Mouse (Mus musculus) CD4-positive, CD25-positive, alpha-beta regulatory T cell, adult 4 months (primary cell): ENCODE data around the gene Dcbld1. TPM values are rescaled to one million over a fixed set of nuclear protein-coding genes. Genes with fewer than 3 reads are reported as not detected.
"Not testable (repeated sequence)": the region's sequence is repeated elsewhere in the genome, so short reads cannot be mapped to it uniquely, and the experiment has no call there.

ENCODE experiments used
- ATAC-seq: one replicate; pipeline ENCODE4 v1.8.0; 2017
- polyA plus RNA-seq, 2 experiments: library from polyadenylated mRNA; unstranded; fragments of 100-300 nt; shearing (Covaris generic); gene quantifications; one replicate each; pipeline ENCODE4 v1.2.1; 2017

Dcbld1 gene
- polyA plus RNA-seq, 2 experiments from 2014 or later: not detected

DNA sequence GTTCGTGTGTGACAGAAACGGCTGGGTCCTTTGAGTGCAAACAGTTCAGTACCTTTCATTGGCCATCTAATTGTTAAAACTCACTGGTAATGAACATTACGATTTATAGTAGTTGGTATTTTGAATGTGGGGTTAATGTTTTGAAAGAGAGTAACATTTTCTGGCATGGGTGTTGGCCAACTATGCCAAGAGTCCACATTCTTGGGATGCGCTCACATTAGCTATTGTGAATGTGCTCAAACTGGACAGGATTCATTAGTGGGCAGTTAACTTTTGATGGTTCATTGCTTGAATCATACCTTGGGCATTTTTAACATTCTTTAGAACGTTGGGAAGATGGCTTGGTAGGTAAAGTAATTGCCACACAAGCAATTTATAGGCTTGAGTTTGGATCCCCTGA is 30.7 kb downstream of the Dcbld1 start:
- no peak for ATAC-seq

DNA sequence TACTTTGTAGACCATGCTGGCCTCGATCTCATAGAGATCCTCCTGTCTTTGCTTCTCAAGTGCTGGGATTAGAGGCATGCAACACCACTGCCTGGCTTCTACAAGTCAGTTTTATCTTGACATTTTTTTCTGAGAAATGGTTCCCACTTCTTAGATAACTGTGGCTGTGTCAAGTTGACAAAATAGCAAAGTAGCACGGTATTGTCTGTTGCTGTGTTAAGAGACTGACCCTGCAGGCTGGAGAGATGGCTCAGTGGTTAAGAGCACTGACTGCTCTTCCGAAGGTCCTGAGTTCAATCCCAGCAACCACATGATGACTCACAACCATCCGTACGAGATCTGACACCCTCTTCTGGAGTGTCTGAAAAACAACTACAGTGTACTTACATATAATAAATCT is 35.5 kb downstream of the Dcbld1 start:
- ATAC-seq: no peak

DNA sequence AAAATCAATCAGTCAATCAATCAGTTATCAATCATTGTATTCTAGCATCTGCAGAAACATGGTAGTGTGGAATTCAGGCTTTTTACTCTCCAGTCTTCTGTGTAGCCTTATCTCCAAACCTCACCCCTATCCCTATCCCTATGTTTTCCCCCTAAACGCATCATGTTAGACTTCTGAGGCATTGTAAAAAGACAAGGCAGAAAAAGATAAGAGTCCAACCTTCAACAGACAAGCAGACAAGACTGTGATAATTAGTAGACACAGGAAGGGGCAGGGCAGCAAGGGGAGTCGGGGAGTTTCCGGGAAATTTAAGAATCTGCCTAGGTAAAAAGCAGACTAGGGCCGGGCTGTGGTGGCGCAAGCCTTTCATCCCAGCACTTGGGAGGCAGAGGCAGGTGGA is 38.0 kb downstream of the Dcbld1 start:
- ATAC-seq: no peak

DNA sequence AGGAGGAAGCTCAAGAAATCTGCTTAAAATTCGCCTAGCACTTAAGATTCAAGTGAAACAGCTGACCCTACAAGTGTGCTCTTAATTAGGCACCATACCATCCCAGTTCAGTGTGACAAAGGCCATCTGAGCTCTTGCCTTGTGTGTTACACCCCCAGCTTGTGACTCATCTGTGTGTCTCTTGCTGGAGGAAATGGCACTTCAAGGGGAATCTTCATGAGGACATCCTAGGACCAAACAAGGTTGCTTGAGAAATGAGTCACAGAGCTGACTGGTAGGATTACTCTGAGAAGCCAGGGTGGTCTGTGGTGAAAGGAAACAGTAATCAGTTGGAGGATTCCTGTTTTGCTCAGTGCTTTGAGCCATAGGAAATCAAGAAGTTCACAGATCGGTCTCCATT is 39.6 kb downstream of the Dcbld1 start:
- no peak for ATAC-seq

DNA sequence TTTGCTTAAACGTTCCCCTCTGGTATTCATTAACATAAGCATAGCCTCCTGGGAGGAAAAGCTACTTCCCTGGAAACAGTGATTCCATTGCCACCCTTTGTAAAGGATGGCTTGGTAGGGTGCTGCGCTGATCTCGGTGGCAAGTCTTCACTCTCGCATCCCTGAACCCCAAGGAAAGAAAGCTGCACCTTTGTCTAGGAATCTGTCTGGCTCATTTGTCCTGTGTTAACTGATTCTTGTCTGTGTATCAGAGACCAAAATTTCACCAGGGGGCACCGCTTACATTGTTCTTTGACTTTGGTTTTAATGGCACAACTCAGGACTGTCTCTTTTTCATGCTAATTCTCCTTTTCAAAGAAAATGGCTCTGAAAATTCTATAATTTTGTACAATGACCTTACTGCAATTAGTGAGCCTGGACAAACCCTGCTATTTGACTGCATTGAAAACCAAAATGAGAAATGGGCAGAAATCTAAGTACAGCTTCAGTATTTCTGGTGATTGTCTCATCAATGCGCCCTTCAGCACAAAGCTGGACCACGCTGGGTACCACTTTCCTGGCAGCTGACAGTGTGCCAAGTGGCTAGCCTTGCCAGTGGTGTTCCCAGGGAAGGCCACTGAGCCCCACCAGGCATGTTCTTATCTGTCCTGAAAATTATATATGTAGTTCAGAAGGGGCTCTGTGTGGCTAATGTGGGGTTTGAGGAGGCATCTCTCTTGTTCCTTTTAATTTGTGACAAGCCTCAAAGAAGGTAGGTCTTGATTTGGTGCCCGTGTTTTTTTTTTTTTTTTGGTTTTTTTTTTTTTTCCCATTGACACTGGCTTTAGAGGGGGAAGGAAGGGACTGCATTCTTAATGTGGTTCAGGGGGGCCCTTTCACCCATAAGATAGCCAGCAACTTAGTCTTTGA is 40.8 kb downstream of the Dcbld1 start:
- no peak for ATAC-seq

DNA sequence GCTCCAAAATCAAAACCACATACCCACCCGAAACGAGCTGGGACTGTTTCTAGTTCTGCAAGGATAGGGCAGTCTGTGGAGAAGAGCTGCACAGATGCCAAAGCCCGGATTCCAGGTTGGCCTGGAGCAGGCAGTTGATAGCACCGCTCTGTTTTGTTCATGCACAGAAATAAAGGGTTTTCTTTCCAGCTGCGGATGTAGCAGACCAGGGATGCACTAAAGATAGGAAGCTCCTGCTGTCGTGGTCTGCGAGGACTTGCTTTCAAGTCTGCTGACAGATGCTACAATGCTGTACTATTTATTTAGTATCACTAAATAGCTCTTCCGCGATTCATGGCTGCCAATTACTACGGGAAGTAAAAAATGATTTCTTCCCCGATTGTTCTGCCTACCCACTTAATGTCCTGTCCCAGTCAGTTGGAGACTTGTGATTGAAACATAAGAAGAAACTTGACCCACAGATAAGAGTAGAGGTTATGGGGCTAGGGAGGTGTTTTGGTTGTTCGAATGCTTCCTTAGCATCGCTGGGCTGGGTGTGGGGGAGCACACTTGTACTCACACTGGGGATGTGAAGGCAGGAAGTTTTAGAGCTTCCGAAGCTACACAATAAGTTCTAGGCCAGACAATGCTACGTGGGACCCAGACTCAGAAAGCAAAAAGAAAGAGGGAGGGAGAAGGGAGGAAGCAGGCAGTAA is 41.6 kb downstream of the Dcbld1 start:
- ATAC-seq: no peak

DNA sequence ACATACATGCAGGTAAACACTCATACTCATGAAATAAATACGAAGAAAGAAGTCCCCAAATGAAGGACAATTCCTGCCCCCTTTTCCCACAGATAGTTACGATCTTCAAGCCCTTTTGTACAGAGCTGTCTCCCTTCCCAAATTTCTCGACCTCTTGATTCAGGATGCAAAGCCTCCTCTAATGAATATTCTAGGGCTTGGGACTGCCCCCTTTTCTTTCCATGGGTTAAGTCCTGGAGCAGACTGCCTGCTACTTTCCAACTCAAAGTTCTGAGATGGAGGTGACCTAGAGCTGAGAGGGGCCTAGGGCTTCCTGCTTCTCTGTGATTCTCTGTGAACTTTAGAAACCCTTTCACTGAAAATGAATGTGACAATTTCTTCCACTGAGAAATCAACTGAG is 43.2 kb downstream of the Dcbld1 start:
- no peak for ATAC-seq

DNA sequence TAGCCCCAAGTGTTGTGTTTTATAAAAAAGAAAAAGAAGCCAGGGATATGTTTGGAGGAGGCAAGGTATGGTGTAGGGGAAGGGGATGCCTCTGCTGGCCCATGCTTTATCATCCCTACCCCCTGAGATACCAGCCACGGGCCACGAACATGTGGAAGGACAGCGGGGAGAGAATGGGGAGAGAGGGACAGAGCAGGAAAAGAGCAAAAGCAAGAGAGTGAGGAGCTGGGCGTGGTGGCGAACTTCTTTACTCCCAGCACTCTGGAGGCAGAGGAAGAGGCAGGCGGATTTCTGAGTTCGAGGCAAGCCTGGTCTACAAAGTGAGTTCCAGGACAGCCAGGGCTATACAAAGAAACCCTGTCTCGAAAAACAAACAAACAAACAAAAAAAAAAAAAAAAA is 44.1 kb downstream of the Dcbld1 start:
- ATAC-seq: not testable (repeated sequence)

DNA sequence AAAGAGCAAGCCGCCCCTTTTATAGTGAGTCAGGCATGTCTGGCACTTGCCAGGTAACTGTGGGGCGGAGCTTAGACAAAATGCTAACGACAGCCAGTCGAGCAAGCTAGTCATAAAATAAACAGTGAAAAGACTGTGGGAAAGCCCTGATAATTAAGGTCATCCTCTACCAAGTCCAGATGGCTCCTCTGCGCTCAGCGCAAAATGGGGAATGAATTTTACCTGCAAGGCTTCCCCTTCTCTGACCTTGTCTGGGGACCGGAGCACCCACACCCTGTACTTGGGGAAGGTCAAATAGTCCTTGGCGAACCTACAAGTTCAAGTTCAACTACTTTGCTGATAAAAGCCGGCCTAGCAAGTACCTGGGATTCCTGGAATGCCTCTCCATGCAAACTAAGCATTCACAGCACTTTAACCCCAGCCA is 44.6 kb downstream of the Dcbld1 start:
- no peak for ATAC-seq

DNA sequence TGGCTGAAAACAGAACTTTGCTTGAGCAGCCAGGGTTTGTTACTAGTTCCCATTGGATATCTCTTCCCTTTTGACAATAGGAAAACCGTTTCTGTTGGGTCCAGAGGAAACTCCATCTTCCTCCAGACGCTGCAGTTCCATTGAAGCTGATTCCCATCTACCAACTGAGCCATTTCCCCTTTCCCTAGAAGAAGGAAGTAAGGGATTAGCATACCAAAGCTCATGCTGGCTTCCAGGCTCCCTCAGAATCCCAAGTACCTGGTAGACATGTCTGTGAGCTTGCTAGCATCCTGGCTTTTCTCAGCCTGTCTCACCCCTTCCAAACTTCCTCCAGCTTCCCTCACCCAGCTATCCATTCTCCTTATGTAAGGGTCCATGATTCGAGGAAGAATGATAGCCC is 45.4 kb downstream of the Dcbld1 start:
- no peak for ATAC-seq

DNA sequence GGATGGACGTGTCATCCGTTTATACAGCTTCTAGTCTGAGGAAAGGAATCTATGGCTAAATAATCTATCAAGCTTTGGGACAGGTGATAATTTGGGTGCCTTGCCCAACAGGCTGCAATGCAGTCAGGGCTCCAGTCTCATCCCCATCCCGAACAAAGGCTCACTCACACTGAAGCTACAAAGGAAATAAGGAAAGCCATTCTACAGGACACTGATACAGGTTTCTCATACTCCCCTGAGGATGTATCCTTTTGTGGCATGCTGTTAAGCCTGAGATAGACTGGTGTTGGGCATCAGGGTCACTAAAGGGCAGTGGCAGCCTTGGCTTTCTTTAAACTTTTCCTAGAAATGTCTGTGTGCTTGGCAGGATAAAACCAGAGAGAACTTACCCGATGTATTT is 46.5 kb downstream of the Dcbld1 start:
- no peak for ATAC-seq

DNA sequence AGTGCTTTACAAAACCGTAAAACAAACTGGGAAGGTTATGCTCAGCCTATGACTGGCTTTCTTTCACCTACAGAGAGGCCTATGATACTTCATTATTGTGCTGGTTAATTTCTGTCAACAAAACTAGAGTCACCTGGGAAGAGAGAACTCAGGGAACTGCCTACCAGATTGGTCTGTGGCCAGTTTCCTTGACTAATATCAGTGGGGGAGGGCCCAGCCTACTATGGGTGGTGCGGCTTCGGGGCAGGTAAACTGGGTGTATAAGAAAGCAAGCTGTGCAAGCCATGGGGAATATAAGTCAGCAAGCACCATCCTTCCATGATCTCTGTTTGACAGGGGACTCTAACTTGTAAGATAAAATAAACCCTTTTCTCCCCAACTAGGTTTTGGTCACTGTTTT is 47.2 kb downstream of the Dcbld1 start:
- no peak for ATAC-seq

DNA sequence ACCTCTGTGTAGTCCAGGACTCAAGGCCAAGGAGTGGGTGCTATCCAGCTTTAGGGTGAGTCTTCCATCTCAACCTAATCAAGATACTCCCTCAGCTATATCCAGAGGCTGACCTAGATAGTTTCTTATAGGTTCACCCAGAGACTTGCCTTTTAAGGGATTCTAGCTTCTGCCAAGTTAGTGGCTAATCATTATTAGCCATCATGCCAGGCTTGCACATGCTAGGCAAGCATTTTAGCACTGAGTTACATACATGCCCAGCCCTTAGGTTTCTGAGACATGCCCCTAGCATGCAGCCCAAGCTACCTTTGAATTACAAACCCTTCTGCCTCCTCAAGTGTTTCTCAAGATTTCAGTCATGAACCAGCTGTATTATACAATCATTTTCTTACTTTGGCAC is 47.9 kb downstream of the Dcbld1 start:
- no peak for ATAC-seq

DNA sequence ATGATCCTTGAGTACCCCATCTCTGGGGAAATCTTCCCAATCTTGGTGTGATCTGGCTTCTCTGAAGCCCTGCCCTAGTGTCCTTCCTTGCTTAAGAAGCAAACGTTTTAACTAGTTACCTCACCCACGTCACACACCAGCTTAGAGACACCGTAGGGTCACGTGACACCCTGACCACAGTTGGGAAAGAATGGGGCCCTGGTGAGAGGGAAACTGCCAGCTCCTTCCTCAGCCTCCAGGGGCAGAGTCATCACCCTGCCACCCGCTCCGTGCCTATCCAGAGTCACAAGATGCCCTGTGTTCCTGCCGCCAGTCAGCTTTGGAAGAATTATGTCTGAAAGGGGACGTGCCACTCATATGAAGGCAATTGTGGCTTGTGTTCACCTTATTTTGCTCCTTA is 51.2 kb downstream of the Dcbld1 start:
- no peak for ATAC-seq

DNA sequence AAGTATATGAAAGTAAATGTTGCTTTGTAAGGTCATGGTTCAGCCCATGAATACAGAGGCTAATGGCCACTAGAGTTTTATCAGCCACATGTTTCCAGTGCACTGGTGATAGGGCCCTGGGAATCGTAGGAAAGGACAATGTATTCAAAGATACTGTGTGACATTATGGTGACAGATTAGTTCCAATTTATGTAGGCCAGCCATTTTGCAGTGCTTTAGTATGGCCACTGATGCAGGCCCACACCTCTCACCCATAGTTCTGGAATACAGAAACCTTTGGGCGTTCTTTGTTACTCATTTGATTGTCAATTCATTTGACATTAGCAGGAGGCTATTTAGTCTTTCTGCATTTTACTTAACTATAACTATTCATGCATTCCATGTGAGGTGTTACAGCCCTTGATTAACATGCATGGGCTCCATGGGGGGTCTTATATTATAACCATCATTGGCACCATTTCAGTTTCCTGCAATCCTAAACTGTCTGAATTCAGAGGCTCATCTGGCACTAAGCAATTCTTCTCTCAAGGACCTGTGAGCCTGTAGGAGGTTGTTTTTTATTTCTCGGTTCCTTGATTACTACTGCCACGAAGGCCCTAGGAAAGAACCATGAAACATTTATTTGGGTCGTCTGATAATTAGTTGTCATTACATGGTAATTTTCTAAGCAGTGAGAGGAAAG is 54.6 kb downstream of the Dcbld1 start:
- no peak for ATAC-seq

DNA sequence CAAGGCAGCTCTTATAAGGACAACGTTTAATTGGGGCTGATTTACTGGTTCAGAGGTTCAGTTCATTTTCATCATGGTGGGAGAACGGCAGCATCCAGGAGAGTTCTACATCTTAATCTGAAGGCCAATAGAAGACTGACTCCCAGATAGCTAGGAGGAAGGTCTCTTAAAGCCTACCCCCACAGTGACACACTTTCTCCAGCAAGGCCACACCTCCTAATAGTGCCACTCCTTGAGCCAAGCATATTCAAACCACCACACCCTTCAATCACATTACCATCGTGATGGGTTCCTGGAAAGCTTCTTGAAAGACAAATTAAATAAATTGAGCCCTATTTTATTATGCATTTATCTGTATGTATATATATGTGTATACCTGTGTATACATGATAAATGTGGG is 55.8 kb downstream of the Dcbld1 start:
- no peak for ATAC-seq

DNA sequence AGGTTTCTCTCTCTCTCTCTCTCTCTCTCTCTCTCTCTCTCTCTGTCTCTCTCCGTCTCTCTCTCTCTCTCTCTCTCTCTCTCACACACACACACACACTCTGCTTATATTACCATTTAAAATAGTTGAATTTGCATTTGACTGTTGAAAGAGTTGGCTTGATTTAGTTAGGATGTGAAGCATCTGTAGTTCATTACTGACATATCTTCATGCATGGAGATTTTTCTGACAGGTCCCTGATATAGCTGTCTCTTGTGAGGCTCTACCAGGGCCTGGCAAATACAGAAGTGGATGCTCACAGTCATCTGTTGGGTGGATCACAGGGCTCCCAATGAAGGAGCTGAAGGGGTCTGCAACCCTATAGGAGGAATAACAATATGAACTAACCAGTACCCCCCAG is 59.0 kb downstream of the Dcbld1 start:
- not testable (repeated sequence) for ATAC-seq

DNA sequence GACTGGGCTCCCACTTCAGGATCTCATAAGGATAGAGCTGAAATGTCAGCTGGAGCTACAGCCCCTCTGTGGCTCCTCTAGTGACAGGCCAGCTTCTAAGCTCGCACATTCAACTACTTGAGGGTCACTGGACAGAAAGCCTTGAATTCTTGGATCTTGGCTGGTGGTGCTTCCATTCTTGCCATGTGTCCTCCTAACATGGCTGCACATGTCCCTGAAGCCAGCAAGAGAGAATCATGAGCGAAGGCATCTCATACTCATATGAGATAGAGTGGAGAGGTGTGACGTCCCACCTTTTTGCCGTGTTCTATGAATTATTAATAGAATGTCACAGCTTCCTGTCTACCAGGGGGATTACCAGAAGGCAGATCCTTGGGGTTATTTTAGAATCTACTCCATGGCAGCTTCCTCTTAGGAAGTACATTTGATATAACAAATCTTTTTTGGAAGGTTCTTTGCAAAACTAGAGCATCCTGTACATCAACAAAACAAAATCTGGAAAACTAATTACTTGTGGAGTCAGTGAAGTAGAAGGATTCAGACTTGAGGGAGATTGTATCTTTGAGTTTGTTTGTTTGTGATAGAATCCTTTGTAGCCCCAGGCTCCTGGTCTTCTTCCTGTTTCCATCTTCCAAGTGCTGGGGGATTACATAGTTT is 60.6 kb downstream of the Dcbld1 start:
- ATAC-seq: no peak

DNA sequence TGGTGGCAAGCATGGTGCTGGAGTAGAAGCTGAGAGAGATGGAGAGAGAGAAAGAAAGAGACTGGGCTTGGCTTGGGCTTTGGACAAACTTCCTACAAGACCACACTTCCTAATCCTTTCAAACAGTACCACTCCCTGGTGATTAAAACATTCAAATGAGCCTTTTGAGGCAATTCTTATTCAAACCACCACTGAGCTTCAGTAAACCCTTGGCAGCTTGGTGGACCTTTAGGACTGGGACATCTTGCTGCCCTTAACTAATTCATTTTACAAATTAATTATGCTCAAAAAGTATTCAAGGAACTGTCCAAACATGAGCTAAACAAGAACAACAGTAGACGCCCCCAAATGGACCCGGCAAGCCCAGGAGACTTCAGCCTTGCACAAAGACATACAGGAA is 62.5 kb downstream of the Dcbld1 start:
- ATAC-seq: no peak

DNA sequence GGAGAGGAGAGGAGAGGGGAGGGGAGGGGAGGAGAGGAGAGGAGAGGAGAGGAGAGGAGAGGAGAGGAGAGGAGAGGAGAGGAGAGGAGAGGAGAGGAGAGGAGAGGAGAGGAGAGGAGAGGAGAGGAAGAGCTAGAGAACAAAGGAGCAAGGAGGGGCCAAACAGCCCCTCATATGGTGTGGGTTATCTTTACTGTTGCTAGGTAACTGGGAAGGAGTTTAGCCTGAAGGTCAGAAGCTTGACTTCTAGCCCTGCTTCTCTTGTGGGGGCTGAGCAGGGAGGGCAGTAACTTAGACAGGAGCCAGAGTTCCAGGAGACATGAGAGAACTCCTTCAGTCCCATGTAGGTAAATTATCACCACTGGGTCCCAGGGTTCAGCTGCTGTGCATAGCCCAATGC is 65.1 kb downstream of the Dcbld1 start:
- not testable (repeated sequence) for ATAC-seq

DNA sequence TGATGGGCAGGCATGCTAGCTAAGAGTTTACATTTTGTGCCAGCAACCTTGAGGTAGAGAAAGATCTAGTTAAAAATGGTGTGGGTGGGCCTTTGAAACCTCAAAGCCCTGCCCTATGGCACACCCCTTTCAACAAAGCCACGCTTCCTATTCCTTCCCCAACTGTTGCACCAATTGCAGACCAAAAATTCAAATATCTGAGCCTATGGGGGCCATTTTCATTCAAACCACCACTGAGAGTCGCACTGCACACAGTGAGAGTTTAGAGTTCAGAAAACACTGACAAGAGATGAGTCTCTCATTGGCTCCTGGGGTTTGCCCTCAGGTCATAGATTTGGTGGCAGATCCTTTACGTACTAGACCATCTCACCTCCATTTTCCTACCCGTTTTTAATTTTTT is 68.3 kb downstream of the Dcbld1 start:
- no peak for ATAC-seq

DNA sequence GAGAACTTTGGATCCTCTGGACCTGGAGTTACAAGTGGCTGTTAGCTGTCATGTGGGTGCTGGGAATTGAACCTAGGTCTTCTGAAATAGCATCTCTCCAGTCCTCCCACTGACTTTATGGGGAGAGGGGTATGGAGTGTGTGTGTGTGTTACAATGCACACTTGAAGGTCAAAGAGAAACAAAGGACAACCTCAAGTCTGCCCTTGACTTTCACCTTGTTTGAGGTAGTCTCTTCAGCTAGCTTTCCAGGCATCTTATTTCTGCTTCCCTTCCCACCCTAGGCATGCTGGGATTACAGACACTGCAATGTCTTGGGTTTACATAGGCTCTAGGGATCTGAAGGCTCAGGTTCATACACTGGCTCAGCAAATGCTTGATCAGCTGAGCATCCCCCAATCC is 68.9 kb downstream of the Dcbld1 start:
- ATAC-seq: no peak

DNA sequence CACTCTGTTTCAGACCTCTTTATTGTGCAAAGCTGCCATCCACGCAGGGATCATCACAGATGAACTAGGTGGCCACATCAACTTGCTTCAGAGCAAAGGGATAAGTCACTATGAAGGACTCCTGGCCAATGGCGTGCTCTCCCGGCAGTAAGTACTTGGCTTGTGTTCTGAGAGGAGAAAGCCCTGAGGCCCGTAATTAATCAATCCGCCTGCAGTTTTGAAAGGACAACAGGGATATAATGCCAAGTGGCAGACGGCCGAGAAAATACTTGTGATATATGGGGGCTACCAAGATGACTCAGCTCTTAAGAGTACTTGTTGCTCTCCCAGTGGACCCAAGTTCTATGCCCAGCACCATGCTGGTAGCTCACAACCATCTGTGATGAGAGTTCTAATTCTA is 71.2 kb downstream of the Dcbld1 start:
- no peak for ATAC-seq
